Mouse (Mus musculus): ENCODE measurements around the gene Rnf130. TPM values are rescaled to one million over a fixed set of nuclear protein-coding genes. Genes with fewer than 3 reads are reported as not detected.

The Rnf130 gene
- polyA plus RNA-seq, 1 experiment from 2014 or later, result 32.8 TPM

DNA sequence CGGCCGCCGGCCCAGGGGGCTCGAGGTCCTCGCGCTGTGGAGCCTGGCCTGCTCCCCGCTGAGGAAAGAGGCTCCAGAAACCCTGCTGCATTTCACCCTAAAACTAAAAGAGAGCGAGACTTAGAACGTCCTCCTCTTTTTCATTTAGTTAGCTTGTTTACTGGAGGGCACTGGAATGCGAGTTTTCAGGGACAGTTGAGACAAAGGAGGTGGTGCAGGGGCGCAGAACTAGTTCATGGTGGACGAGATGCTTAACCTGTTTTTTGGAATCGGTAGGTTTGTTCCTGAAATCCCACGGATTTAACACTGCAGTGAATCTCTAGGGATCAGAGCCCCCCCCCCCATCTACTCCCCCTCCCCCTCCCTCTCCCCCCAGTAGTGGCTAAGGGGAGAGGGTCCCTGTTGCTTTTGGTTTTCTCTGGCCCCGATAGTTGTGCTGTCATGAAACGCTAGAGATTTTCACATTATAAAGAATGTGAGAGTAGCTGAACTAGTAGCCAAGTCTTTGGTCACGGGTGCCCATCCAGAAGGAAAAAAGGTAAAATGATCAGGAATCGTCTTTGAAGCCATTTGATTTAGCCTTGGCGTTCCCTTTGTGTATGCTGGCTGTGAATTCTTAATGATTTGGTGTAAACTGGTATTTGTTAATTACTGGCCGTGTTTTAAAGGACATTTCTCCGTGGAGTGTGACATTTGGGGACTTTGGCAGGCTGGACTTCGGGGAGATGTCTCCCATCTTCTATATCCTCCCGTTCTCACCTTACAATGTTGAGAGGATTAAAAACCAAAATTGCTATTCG is 775 bp downstream of the Rnf130 start:
- Histone ChIP-seq H3K27ac (ENCODE audit: poor library complexity, severe bottlenecking) (peak overlapping the region; percentile 80; the same call in 1 of the 2 replicates), H3K4me1 (replicated peaks) (peaks cover 15% of the 10 kb centered on the region), H3K27me3 (replicated peaks) (peaks cover 18% of the 10 kb centered on the region), H3K9me3 (replicated peaks) (no peaks in the 10 kb centered on the region), H3K4me3 (peak overlapping the region; percentile 93), H3K9ac (peak overlapping the region; percentile 97), H3K36me3 (no peaks in the 10 kb centered on the region), H3K4me2 (peak overlapping the region; percentile 94)
- peak; percentile 20; the same call in 1 of the 2 replicates for ATAC-seq (ENCODE audit: insufficient number of reproducible peaks, low FRiP score)
- 9% methylated on average over 24 of the region's 24 CpGs for WGBS

DNA sequence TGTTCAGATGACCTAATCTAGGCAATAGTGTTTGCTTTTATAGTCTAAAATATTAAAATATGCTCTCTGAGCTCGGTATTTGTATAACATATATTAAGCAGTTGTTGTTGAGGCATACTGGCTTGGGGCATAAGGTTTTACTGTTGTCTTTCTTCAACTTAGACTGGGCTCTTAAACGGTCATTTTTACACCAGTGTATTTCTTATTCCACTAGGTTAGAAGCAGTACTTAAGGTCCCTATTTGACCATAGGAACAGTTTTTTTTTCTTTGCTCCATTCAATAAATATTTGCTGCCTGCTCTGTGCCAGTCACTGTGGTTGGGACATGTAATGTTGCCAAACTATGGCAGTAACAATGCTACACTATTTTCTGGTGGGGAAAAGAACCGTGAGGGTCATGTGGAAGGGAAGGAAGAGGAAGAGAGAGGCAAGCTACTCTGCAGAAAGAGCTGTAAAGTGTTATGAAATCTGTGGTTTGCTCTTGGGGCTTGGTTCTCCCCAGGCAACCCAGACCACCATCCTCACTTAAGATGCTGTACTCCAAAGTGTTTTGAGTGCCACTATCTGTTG is 1.5 kb downstream of the Rnf130 start:
- Histone ChIP-seq H3K27ac (ENCODE audit: poor library complexity, severe bottlenecking) (no peak overlapping the region), H3K36me3 (no peaks in the 10 kb centered on the region), H3K27me3 (replicated peaks) (peaks cover 18% of the 10 kb centered on the region), H3K9ac (0 out of 2 replicates have a peak overlapping the region, but pooled peaks have one; percentile 20), H3K4me3 (peak overlapping the region; percentile 93), H3K4me2 (peak overlapping the region; percentile 94), H3K9me3 (replicated peaks) (no peaks in the 10 kb centered on the region), H3K4me1 (replicated peaks) (peaks cover 15% of the 10 kb centered on the region)
- 44% methylated on average over 3 of the region's 3 CpGs for WGBS
- no peak for ATAC-seq (ENCODE audit: insufficient number of reproducible peaks, low FRiP score)

DNA sequence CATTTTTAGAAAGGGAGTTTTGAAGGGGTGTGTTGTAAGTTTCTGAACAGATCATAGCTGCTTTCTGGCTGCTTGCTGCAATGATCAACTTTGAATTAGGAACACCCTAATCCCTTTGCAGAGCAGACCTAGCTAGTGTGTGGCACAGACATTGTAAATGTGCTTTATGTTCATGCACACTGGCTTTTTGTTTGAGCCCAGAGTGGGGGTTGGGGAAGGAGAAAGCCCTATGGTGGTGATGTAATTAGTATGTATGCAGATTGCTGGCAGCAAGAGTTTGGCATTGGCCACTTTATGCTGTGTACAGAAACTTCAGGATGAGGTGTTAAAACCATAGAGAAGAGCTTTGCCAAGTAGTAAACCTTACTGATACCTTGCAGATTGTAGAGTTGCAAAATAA is 3.3 kb downstream of the Rnf130 start:
- H3K4me3 ChIP-seq, result no peak overlapping the region
- H3K4me1 ChIP-seq (replicated peaks), result peaks cover 18% of the 10 kb centered on the region
- no peaks in the 10 kb centered on the region for H3K36me3 ChIP-seq
- H3K9ac ChIP-seq, result no peak overlapping the region
- no peaks in the 10 kb centered on the region for H3K9me3 ChIP-seq (replicated peaks)
- no peak for ATAC-seq (ENCODE audit: insufficient number of reproducible peaks, low FRiP score)
- H3K27me3 ChIP-seq (replicated peaks), result peaks cover 10% of the 10 kb centered on the region
- H3K4me2 ChIP-seq, result no peak overlapping the region
- H3K27ac ChIP-seq (ENCODE audit: poor library complexity, severe bottlenecking), result no peak overlapping the region

DNA sequence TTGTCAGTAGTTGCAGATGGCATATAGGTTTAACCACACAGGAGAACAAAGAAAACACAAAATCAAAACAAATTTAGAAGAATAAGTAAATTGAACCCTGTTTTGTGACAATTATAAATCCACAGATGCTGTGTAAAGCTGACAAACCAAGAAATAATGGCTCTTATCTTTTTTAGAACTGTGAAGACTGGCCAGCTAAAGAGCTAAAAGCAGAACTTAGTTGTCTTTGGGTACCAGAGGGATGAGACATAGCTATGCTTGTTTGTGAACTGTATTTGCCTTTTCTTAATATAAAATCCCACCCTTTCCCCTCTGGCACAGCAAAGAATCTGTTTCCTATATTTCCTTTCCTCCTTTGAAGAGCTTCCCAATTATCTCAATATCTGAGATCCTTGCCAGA is 9.0 kb downstream of the Rnf130 start:
- Histone ChIP-seq H3K36me3 (no peaks in the 10 kb centered on the region), H3K27me3 (replicated peaks) (no peaks in the 10 kb centered on the region), H3K9ac (no peak overlapping the region), H3K9me3 (replicated peaks) (no peaks in the 10 kb centered on the region), H3K4me1 (replicated peaks) (peaks cover 16% of the 10 kb centered on the region; the same call in 1 of the 2 replicates), H3K4me2 (no peak overlapping the region), H3K27ac (ENCODE audit: poor library complexity, severe bottlenecking) (no peak overlapping the region), H3K4me3 (no peak overlapping the region)
- ATAC-seq (ENCODE audit: insufficient number of reproducible peaks, low FRiP score), result no peak

DNA sequence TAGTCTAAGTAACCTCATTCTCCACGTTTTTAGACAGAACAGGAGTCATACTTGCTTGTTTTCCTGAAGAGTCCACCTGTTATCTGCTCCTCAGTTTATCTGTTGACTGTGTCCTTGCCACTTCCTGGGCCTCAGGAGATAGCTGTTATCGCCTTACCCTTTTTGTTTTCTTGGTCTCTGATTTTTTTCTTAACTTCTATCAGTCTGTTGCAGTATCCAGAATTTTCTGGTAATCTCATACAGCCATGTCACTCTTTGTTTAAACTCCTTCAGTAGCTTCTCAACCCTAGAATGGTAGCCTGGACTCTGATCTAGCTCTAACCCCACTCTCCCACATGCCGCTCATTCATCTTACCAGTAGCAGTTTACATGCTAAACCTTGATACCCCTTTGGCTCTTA is 10.6 kb downstream of the Rnf130 start:
- no peak overlapping the region for H3K27ac ChIP-seq (ENCODE audit: poor library complexity, severe bottlenecking)
- no peak overlapping the region for H3K9ac ChIP-seq
- WGBS, result 46% methylated on average over 3 of the region's 3 CpGs
- no peaks in the 10 kb centered on the region for H3K27me3 ChIP-seq (replicated peaks)
- no peaks in the 10 kb centered on the region for H3K9me3 ChIP-seq (replicated peaks)
- no peak overlapping the region for H3K4me3 ChIP-seq
- H3K4me1 ChIP-seq (replicated peaks), result peaks cover 16% of the 10 kb centered on the region; the same call in 1 of the 2 replicates
- H3K36me3 ChIP-seq, result no peaks in the 10 kb centered on the region
- H3K4me2 ChIP-seq, result no peak overlapping the region
- ATAC-seq (ENCODE audit: insufficient number of reproducible peaks, low FRiP score), result no peak

DNA sequence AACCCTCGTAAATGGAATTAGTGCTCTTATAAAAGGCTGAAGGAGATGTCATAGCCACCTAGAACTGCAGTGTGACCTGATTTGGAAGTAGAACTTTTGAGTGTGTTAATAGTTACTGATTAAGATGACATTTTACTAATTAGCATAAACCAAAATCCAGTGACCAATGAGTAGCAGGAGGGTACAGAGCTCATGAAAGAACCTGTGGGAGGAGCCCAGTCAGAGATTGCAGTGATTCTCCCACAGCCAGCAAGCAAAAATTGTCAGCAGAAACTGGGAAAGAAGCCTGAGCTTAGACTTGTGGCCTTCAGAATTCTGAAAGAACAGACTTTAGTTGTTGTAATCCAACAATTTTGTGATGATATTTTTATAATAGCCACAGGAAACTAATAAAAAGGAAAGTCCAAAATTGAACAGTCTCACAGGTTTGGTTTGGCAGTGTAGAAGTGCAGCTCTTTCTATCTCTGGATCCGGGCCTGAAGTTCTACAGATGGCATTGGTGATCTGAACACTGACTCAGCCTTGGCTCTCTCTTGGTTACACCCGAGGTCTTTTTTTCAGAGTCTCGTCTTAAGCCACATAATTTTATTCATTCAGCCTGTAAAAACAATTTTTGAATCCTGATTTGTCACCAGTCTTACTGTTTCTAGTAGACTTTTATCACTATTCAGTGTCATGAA is 11.8 kb downstream of the Rnf130 start:
- peaks cover 10% of the 10 kb centered on the region; the same call in 1 of the 2 replicates for H3K4me1 ChIP-seq (replicated peaks)
- no peaks in the 10 kb centered on the region for H3K9me3 ChIP-seq (replicated peaks)
- H3K4me3 ChIP-seq, result no peak overlapping the region
- H3K9ac ChIP-seq, result no peak overlapping the region
- H3K36me3 ChIP-seq, result no peaks in the 10 kb centered on the region
- no peak overlapping the region for H3K27ac ChIP-seq (ENCODE audit: poor library complexity, severe bottlenecking)
- H3K4me2 ChIP-seq, result no peak overlapping the region
- 67% methylated on average over 4 of the region's 4 CpGs for whole genome bisulfite sequencing
- H3K27me3 ChIP-seq (replicated peaks), result no peaks in the 10 kb centered on the region
- ATAC-seq (ENCODE audit: insufficient number of reproducible peaks, low FRiP score), result no peak

DNA sequence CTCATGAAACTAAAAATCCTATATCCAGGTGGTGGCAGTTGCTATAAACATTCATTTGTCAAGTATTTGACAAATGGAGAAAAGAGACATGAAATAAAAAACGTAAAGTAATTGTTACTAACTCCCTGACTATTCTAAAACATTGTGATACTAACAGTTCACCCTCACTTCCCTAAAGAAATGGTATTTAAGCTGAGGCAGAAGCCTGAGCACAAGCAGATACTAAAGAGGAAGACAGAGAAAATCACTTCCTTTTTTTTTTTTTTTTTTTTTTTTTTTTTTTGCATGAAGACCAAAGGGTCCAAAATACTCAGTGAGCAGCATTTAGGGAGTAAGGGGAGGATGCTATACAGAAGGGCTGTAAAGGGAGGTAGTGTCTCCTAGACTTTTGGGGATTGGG is 13.6 kb downstream of the Rnf130 start:
- WGBS, result 89% methylated on average over 1 of the region's 1 CpGs
- no peak overlapping the region for H3K9ac ChIP-seq
- ATAC-seq (ENCODE audit: insufficient number of reproducible peaks, low FRiP score), result no peak
- no peaks in the 10 kb centered on the region for H3K27me3 ChIP-seq (replicated peaks)
- H3K9me3 ChIP-seq (replicated peaks), result no peaks in the 10 kb centered on the region
- no peaks in the 10 kb centered on the region for H3K36me3 ChIP-seq
- peaks cover 14% of the 10 kb centered on the region; the same call in 1 of the 2 replicates for H3K4me1 ChIP-seq (replicated peaks)
- H3K4me3 ChIP-seq, result no peak overlapping the region
- no peak overlapping the region for H3K27ac ChIP-seq (ENCODE audit: poor library complexity, severe bottlenecking)
- H3K4me2 ChIP-seq, result no peak overlapping the region

DNA sequence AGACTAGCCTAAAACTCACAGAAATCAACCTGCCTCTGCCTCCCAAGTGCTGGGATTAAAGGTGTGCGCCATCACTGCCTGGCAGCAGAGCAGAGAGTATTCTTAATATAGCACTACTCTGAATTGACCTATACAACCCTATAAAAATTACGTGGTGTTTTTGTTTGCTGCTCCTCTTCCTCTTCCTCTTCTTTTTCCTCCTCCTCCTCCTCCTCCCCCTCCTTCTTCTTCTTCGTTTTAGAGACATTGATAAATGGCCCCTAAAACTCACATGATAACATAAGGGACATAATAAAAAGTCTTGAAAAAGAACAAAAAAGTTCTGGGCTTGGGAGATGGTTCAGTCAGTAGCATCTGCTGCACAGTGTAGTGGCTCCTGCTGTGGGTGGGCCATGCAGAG is 16.0 kb downstream of the Rnf130 start:
- no peaks in the 10 kb centered on the region for H3K9me3 ChIP-seq (replicated peaks)
- no peaks in the 10 kb centered on the region for H3K36me3 ChIP-seq
- H3K9ac ChIP-seq, result no peak overlapping the region
- WGBS, result 75% methylated on average over 3 of the region's 3 CpGs
- no peak overlapping the region for H3K27ac ChIP-seq (ENCODE audit: poor library complexity, severe bottlenecking)
- ATAC-seq (ENCODE audit: insufficient number of reproducible peaks, low FRiP score), result no peak
- H3K4me3 ChIP-seq, result no peak overlapping the region
- H3K4me2 ChIP-seq, result no peak overlapping the region
- peaks cover 14% of the 10 kb centered on the region; the same call in 1 of the 2 replicates for H3K4me1 ChIP-seq (replicated peaks)
- H3K27me3 ChIP-seq (replicated peaks), result no peaks in the 10 kb centered on the region

DNA sequence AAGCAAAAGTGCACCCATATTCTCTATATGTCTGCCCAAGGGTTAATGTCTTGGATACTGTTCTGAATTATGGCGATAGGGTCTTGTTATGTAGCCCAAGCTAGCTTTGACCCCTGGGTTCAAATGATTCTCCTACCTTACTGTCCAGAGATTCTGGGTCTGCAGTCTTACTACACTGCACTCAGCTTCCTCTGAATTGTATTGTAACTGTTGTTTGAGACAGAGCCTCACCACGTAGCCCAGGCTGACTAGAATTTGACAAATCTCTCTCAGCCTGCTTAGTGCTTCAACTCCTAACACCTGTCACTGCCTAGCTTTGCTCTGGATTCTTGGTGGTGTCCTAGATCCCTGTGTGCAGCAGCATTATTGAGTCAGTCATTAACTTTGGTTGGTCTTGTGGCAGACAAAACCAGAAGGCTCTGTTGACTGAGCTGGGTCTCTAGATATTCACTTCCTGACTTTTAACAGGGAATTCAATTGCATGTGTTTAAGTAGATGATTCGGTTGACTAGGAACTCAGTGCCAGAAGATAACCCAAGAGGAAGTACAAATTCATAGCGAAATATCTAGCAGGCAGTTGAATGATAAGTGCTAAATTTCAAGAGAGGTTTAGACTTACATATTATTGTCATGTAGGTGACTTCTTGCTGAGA is 17.3 kb downstream of the Rnf130 start:
- ATAC-seq (ENCODE audit: insufficient number of reproducible peaks, low FRiP score), result no peak
- Histone ChIP-seq H3K36me3 (no peaks in the 10 kb centered on the region), H3K27me3 (replicated peaks) (no peaks in the 10 kb centered on the region), H3K4me2 (no peak overlapping the region), H3K4me1 (replicated peaks) (peaks cover 11% of the 10 kb centered on the region), H3K27ac (ENCODE audit: poor library complexity, severe bottlenecking) (no peak overlapping the region), H3K9ac (no peak overlapping the region), H3K4me3 (no peak overlapping the region), H3K9me3 (replicated peaks) (no peaks in the 10 kb centered on the region)
- WGBS, result 66% methylated on average over 4 of the region's 4 CpGs

DNA sequence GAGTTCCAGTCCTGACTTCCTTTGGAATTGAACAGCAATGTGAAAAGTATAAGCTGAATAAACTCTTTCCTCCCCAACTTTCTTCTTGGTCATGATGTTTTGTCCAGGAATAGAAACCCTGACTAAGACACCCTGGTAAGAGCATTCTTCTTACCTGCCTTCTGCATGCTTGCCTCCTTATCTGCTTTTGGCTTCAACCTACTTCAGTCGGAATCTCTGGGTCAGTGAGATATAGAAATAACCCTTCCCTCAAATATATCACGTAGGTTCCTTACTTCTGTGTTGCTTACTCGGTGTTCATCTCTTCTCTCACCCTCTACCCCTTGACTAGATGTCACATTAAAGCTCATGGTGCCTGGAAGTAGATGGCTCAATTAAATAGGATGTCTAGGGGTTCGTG is 19.3 kb downstream of the Rnf130 start:
- no peak overlapping the region for H3K27ac ChIP-seq (ENCODE audit: poor library complexity, severe bottlenecking)
- no peaks in the 10 kb centered on the region for H3K27me3 ChIP-seq (replicated peaks)
- whole genome bisulfite sequencing, result 63% methylated on average over 4 of the region's 4 CpGs
- no peak overlapping the region for H3K4me3 ChIP-seq
- peaks cover 22% of the 10 kb centered on the region for H3K4me1 ChIP-seq (replicated peaks)
- no peak for ATAC-seq (ENCODE audit: insufficient number of reproducible peaks, low FRiP score)
- no peak overlapping the region for H3K9ac ChIP-seq
- no peaks in the 10 kb centered on the region for H3K9me3 ChIP-seq (replicated peaks)
- H3K36me3 ChIP-seq, result no peaks in the 10 kb centered on the region
- H3K4me2 ChIP-seq, result no peak overlapping the region

DNA sequence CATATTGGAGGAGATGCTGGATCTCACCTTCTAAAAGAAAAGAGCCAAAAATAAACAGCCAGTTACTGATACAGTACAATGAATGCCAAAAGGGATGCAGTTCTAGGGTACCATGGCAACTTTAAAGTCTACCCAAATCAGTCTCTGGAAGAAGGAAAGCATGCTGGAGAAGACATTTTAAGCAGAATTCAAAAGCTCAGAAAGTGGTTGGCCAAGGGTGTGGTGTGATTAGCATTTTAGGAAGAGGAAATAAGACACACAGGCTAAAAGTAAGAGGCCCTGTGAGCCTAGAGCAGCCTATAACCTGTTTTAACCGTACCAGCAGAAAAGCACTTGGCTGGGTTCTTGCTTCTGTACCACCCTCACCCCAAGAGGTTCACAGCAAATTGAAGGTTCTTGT is 22.5 kb downstream of the Rnf130 start:
- Histone ChIP-seq H3K27ac (ENCODE audit: poor library complexity, severe bottlenecking) (no peak overlapping the region), H3K4me3 (no peak overlapping the region), H3K9ac (no peak overlapping the region), H3K4me1 (replicated peaks) (peaks cover 18% of the 10 kb centered on the region), H3K36me3 (no peaks in the 10 kb centered on the region), H3K9me3 (replicated peaks) (no peaks in the 10 kb centered on the region), H3K27me3 (replicated peaks) (no peaks in the 10 kb centered on the region), H3K4me2 (no peak overlapping the region)
- ATAC-seq (ENCODE audit: insufficient number of reproducible peaks, low FRiP score), result no peak
- WGBS, result 81% methylated on average over 1 of the region's 1 CpGs

Data from heart, embryonic 12.5 days (tissue).